Mouse (Mus musculus): ENCODE results near the gene Gm9125. TPM values are rescaled to one million over a fixed set of nuclear protein-coding genes. Genes with fewer than 3 reads are reported as not detected.
"Not testable (repeated sequence)": the region's sequence is repeated elsewhere in the genome, so short reads cannot be mapped to it uniquely, and the experiment has no call there.

The Gm9125 gene
- polyA plus RNA-seq (2014; fragmentation: Nextera tagmentation; extraction: Ambion mirVana) = not detected in 2 replicates

GRCm38 (mm10) chr3:94054785-94055184, at the start of gene Gm9125:
TSS of gene Gm9125 (minus strand) at chr3:94054885.
- H3K27me3 ChIP-seq (ENCODE audit: control insufficient read depth, insufficient read depth, low read length); ATAC-seq (ENCODE audit: low FRiP score); H3K4me2 ChIP-seq (replicated peaks); H3K4me3 ChIP-seq (replicated peaks; ENCODE audit: low read length); H3K9ac ChIP-seq; H3K9me3 ChIP-seq (ENCODE audit: control insufficient read depth, low read length); H3K27ac ChIP-seq; H3K36me3 ChIP-seq (replicated peaks; ENCODE audit: control insufficient read depth, insufficient read depth); H3K4me1 ChIP-seq (replicated peaks; ENCODE audit: control insufficient read depth, insufficient read depth, low read length); DNase-seq (ENCODE audit: low spot score): not testable (repeated sequence)
- WGBS = 97% methylated on average over 1 of the region's 3 CpGs

- H3K4me1 ChIP-seq (replicated peaks; ENCODE audit: control insufficient read depth, insufficient read depth, low read length); H3K27me3 ChIP-seq (ENCODE audit: control insufficient read depth, insufficient read depth, low read length); H3K4me3 ChIP-seq (replicated peaks; ENCODE audit: low read length); ATAC-seq (ENCODE audit: low FRiP score); H3K9me3 ChIP-seq (ENCODE audit: control insufficient read depth, low read length); H3K4me2 ChIP-seq (replicated peaks); H3K9ac ChIP-seq; H3K27ac ChIP-seq; H3K36me3 ChIP-seq (replicated peaks; ENCODE audit: control insufficient read depth, insufficient read depth); DNase-seq (ENCODE audit: low spot score): not testable (repeated sequence)
- WGBS = 67% methylated on average over 1 of the region's 3 CpGs
Observed at GRCm38 (mm10) chr3:94072544-94072943, 17.9 kb upstream of the Gm9125 start, which contains the start of gene Gm10697. TSS of gene Gm10697 (minus strand) at chr3:94072644.

GRCm38 (mm10) chr3:94049566-94050121, 5.0 kb downstream of the Gm9125 start:
- DNase-seq (ENCODE audit: low spot score); H3K4me3 ChIP-seq (replicated peaks; ENCODE audit: low read length): not testable (repeated sequence)

GRCm38 (mm10) chr3:94038241-94038640, 16.4 kb downstream of the Gm9125 start:
- not testable (repeated sequence) for H3K4me2 ChIP-seq (replicated peaks); H3K4me3 ChIP-seq (replicated peaks; ENCODE audit: low read length); H3K9ac ChIP-seq; H3K27me3 ChIP-seq (ENCODE audit: control insufficient read depth, insufficient read depth, low read length); DNase-seq (ENCODE audit: low spot score); H3K4me1 ChIP-seq (replicated peaks; ENCODE audit: control insufficient read depth, insufficient read depth, low read length); H3K27ac ChIP-seq; H3K9me3 ChIP-seq (ENCODE audit: control insufficient read depth, low read length); H3K36me3 ChIP-seq (replicated peaks; ENCODE audit: control insufficient read depth, insufficient read depth); ATAC-seq (ENCODE audit: low FRiP score)
- 93% methylated on average over 1 of the region's 1 CpGs for WGBS

More at GRCm38 (mm10) chr3:94049566-94050121, 5.0 kb downstream of the Gm9125 start:
- not testable (repeated sequence) for H3K27me3 ChIP-seq (ENCODE audit: control insufficient read depth, insufficient read depth, low read length); H3K4me1 ChIP-seq (replicated peaks; ENCODE audit: control insufficient read depth, insufficient read depth, low read length); H3K9ac ChIP-seq; H3K27ac ChIP-seq; ATAC-seq (ENCODE audit: low FRiP score); H3K9me3 ChIP-seq (ENCODE audit: control insufficient read depth, low read length); H3K36me3 ChIP-seq (replicated peaks; ENCODE audit: control insufficient read depth, insufficient read depth); H3K4me2 ChIP-seq (replicated peaks)
- no CpG with 5 or more reads among the region's 5 CpGs for WGBS

- ATAC-seq (ENCODE audit: low FRiP score) = not testable (repeated sequence)
- WGBS = 97% methylated on average over 18 of the region's 18 CpGs
Observed at GRCm38 (mm10) chr3:94034400-94034799, 20.3 kb downstream of the Gm9125 start.

More at GRCm38 (mm10) chr3:94034400-94034799, 20.3 kb downstream of the Gm9125 start:
- not testable (repeated sequence) for H3K27me3 ChIP-seq (ENCODE audit: control insufficient read depth, insufficient read depth, low read length); H3K36me3 ChIP-seq (replicated peaks; ENCODE audit: control insufficient read depth, insufficient read depth); H3K4me3 ChIP-seq (replicated peaks; ENCODE audit: low read length); H3K9me3 ChIP-seq (ENCODE audit: control insufficient read depth, low read length); DNase-seq (ENCODE audit: low spot score); H3K4me1 ChIP-seq (replicated peaks; ENCODE audit: control insufficient read depth, insufficient read depth, low read length); H3K9ac ChIP-seq; H3K4me2 ChIP-seq (replicated peaks); H3K27ac ChIP-seq

Other genes with a start within 250 kb of the Gm9125 start
- not detected in 2 replicates for gene Tdpoz3, start 228.9 kb downstream of the Gm9125 start, polyA plus RNA-seq (2014; fragmentation: Nextera tagmentation; extraction: Ambion mirVana)
- not detected in 2 replicates for gene Gm9117, start 111.3 kb downstream of the Gm9125 start, polyA plus RNA-seq (2014; fragmentation: Nextera tagmentation; extraction: Ambion mirVana)
- gene Tdpoz5, start 93.6 kb downstream of the Gm9125 start, polyA plus RNA-seq (2014; fragmentation: Nextera tagmentation; extraction: Ambion mirVana) = not detected in 2 replicates
- not detected in 2 replicates for gene Gm10697, start 17.8 kb upstream of the Gm9125 start, polyA plus RNA-seq (2014; fragmentation: Nextera tagmentation; extraction: Ambion mirVana)
- gene Gm10696, start 123.3 kb upstream of the Gm9125 start, polyA plus RNA-seq (2014; fragmentation: Nextera tagmentation; extraction: Ambion mirVana) = not detected in 2 replicates
- gene Gm5286, start 141.8 kb upstream of the Gm9125 start, polyA plus RNA-seq (2014; fragmentation: Nextera tagmentation; extraction: Ambion mirVana) = not detected in 2 replicates
- gene Gm4778, start 209.2 kb upstream of the Gm9125 start, polyA plus RNA-seq (2014; fragmentation: Nextera tagmentation; extraction: Ambion mirVana) = not detected in 2 replicates

Measured in hindbrain, embryonic 14.5 days (tissue).